Mouse (Mus musculus) layer of hippocampus, adult 18-20 months (tissue): ENCODE data around the gene Trp53i11. TPM values are rescaled to one million over a fixed set of nuclear protein-coding genes. Genes with fewer than 3 reads are reported as not detected.

ENCODE experiments used
- DNase-seq, 2 experiments: peaks; one replicate each; pipeline ENCODE4 v3.0.0; 2022; ENCODE audit warnings: low spot score in 2 of 2
- total RNA-seq, 2 experiments: library from RNA; stranded (reverse); gene quantifications; 2 replicates each; pipeline ENCODE4 v1.2.3; 2021

Gene Trp53i11
- total RNA-seq, 2 experiments from 2014 or later: 74.8 to 94.2 TPM

- no peak for DNase-seq
Observed at GRCm38 (mm10) chr2:93170845-93171200, 16.5 kb upstream of the Trp53i11 start.

- peak in 1 of 2 experiments; percentile 72 for DNase-seq
Observed at GRCm38 (mm10) chr2:93171929-93172328, 15.4 kb upstream of the Trp53i11 start.

GRCm38 (mm10) chr2:93172460-93172859 is 14.9 kb upstream of the Trp53i11 start:
- no peak for DNase-seq

GRCm38 (mm10) chr2:93174159-93174558 is 13.2 kb upstream of the Trp53i11 start:
- DNase-seq: no peak

GRCm38 (mm10) chr2:93175278-93175677 is 12.1 kb upstream of the Trp53i11 start:
- no peak for DNase-seq

GRCm38 (mm10) chr2:93175721-93176120 is 11.6 kb upstream of the Trp53i11 start:
- DNase-seq: no peak

GRCm38 (mm10) chr2:93176193-93176798 is 11.1 kb upstream of the Trp53i11 start:
- no peak for DNase-seq

- DNase-seq: no peak
Observed at GRCm38 (mm10) chr2:93176871-93177667, 10.3 kb upstream of the Trp53i11 start.

- DNase-seq: no peak
Observed at GRCm38 (mm10) chr2:93177668-93178312, 9.6 kb upstream of the Trp53i11 start.

GRCm38 (mm10) chr2:93178313-93178677 is 9.1 kb upstream of the Trp53i11 start:
- no peak for DNase-seq

- DNase-seq: no peak
Observed at GRCm38 (mm10) chr2:93179603-93180002, 7.7 kb upstream of the Trp53i11 start.

GRCm38 (mm10) chr2:93180077-93180844 is 7.1 kb upstream of the Trp53i11 start:
- DNase-seq: peak; percentile 69 to 85

GRCm38 (mm10) chr2:93182859-93183258 is 4.5 kb upstream of the Trp53i11 start:
- no peak for DNase-seq

GRCm38 (mm10) chr2:93188020-93188760 is 842 bp downstream of the Trp53i11 start:
- DNase-seq: no peak

- no peak for DNase-seq
Observed at GRCm38 (mm10) chr2:93188761-93189458, 1.6 kb downstream of the Trp53i11 start.

GRCm38 (mm10) chr2:93190771-93191487 is 3.6 kb downstream of the Trp53i11 start:
- DNase-seq: no peak

GRCm38 (mm10) chr2:93191488-93192181 is 4.3 kb downstream of the Trp53i11 start:
- no peak for DNase-seq

- no peak for DNase-seq
Observed at GRCm38 (mm10) chr2:93192182-93192560, 4.8 kb downstream of the Trp53i11 start.

GRCm38 (mm10) chr2:93192671-93193080 is 5.3 kb downstream of the Trp53i11 start:
- no peak for DNase-seq
